Mouse (Mus musculus) lung, embryonic 16.5 days (tissue): ENCODE results near the gene Grhpr. TPM values are rescaled to one million over a fixed set of nuclear protein-coding genes. Genes with fewer than 3 reads are reported as not detected.
"Not testable (repeated sequence)": the region's sequence is repeated elsewhere in the genome, so short reads cannot be mapped to it uniquely, and the experiment has no call there.

Source experiments
- ATAC-seq: fragments of 200-750 bp; cut with Nextera tagmentation; 2 replicates; pipeline ENCODE4 v1.8.0; 2017; ENCODE audit warnings: low read depth, mild to moderate bottlenecking, moderate library complexity
- H3K27ac ChIP-seq: fragments of 300-500 bp; sonication (generic); 2 replicates; pipeline ENCODE4 v1.5.1; 2014; ENCODE audit warnings: mild to moderate bottlenecking, control low read depth, low read length
- H3K27me3 ChIP-seq: fragments of 300-500 bp; sonication (generic); 2 replicates; pipeline ENCODE4 v1.6.1; 2014; ENCODE audit warnings: low read depth, low read length, mixed read lengths; ENCODE audit not compliant: control insufficient read depth, insufficient read depth
- H3K36me3 ChIP-seq: fragments of 300-500 bp; sonication (generic); 2 replicates; pipeline ENCODE4 v1.6.1; 2014; ENCODE audit warnings: low read length; ENCODE audit not compliant: control insufficient read depth, insufficient read depth
- H3K4me1 ChIP-seq: fragments of 300-500 bp; sonication (generic); replicated peaks from 2 replicates; pipeline ENCODE4 v1.6.1; 2014; ENCODE audit warnings: low read length, mixed read lengths; ENCODE audit not compliant: control insufficient read depth, insufficient read depth
- H3K4me2 ChIP-seq: fragments of 300-500 bp; sonication (generic); 2 replicates; pipeline ENCODE4 v1.6.1; 2014; ENCODE audit warnings: low read depth, low read length, control low read depth
- H3K4me3 ChIP-seq: fragments of 300-500 bp; sonication (generic); 2 replicates; pipeline ENCODE4 v1.5.1; 2014; ENCODE audit warnings: mild to moderate bottlenecking, low read length, control low read depth
- H3K9ac ChIP-seq: fragments of 300-500 bp; sonication (generic); 2 replicates; pipeline ENCODE4 v1.6.1; 2014; ENCODE audit warnings: low read length, control low read depth
- H3K9me3 ChIP-seq: fragments of 300-500 bp; sonication (generic); 2 replicates; pipeline ENCODE4 v1.6.1; 2016; ENCODE audit warnings: low read length; ENCODE audit not compliant: control insufficient read depth
- WGBS: fragments of 180-500 bp; shearing (Covaris S2); extraction: QIAGEN DNeasy Blood & Tissue Kit; methylation state at CpG from one replicate; pipeline ENCODE4 v1.1.7; 2014; 5-methylcytosine and 5-hydroxymethylcytosine counted together
- polyA plus RNA-seq: library from polyadenylated mRNA; unstranded; fragments of >200 nt; fragmentation: Nextera tagmentation; extraction: Ambion mirVana; gene quantifications from 2 replicates; pipeline ENCODE4 v1.2.1, GENCODE M21; 2015

The Grhpr gene
- polyA plus RNA-seq, 1 experiment from 2014 or later, result 57.6 TPM

DNA sequence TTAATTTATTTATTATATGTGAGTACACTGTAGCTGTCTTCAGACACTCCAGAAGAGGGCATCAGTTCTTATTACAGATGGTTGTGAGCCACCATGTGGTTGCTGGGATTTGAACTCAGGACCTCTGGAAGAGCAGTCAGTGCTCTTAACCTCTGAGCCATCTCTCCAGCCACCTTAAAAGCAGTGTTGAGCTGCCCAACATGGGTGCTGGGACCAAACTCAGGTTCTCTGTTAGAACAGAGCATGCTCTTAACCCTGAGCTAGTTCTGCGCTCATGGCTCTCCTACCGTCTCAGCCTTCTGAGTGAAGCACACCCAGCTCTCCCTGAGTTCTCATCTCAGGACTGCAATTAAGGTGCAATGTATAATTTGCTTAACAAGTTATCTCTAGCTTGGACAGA is 35.1 kb upstream of the Grhpr start:
- not testable (repeated sequence) for H3K4me3 ChIP-seq, H3K36me3 ChIP-seq, H3K4me2 ChIP-seq, H3K27me3 ChIP-seq, H3K27ac ChIP-seq, H3K4me1 ChIP-seq, H3K9ac ChIP-seq, H3K9me3 ChIP-seq, ATAC-seq
- WGBS, result 93% methylated on average over 2 of the region's 2 CpGs

DNA sequence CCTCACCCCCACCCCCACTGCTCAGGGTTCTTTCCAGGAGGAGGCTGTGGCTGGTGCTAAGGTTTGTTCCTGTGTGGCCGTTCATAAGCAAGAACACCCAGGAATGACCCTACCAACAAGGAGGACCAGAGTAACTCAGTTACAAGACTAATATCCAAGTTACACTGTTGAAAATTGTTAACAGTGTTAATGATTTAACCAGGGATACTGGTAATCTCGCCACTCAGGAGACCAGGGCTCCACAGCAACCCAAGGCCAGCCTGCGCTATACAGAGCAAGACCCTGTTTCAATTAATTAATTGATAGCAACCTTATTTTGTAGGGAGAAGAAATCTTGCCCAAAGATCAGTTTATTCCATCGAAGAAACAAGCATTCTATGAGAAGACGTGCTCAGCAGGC is 33.7 kb upstream of the Grhpr start:
- H3K4me1 ChIP-seq, result no peaks in the 10 kb centered on the region
- H3K9me3 ChIP-seq, result no peaks in the 10 kb centered on the region
- H3K27me3 ChIP-seq, result no peaks in the 10 kb centered on the region
- no peak overlapping the region for H3K9ac ChIP-seq
- WGBS, result 76% methylated on average over 5 of the region's 5 CpGs
- H3K4me3 ChIP-seq, result no peak overlapping the region
- H3K27ac ChIP-seq, result no peak overlapping the region
- no peak for ATAC-seq
- H3K4me2 ChIP-seq, result no peak overlapping the region
- no peaks in the 10 kb centered on the region for H3K36me3 ChIP-seq

DNA sequence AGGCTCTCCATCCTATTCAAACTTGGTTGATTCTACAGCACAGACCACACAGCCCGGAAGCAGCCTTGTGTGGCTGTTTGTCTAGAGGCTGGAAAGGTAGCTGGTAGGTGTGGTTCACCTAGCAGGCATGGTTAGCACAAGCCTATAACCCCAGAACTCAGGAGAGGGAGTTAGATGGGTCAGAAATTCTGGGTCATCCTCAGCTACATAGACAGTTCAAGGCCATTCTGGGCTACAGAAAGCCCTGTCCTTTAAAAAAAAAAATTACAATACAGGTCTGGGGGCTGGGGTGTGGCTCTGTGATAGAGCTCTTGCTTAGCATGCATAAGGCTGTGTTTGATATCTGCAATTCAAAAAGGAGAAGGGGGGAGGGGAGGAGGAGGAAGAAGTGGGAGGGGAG is 32.9 kb upstream of the Grhpr start:
- H3K4me2 ChIP-seq, result no peak overlapping the region
- no peaks in the 10 kb centered on the region for H3K4me1 ChIP-seq
- H3K4me3 ChIP-seq, result no peak overlapping the region
- no peak overlapping the region for H3K9ac ChIP-seq
- no peak for ATAC-seq
- H3K36me3 ChIP-seq, result no peaks in the 10 kb centered on the region
- WGBS, result 76% methylated on average over 1 of the region's 1 CpGs
- no peaks in the 10 kb centered on the region for H3K27me3 ChIP-seq
- no peak overlapping the region for H3K27ac ChIP-seq
- H3K9me3 ChIP-seq, result no peaks in the 10 kb centered on the region

DNA sequence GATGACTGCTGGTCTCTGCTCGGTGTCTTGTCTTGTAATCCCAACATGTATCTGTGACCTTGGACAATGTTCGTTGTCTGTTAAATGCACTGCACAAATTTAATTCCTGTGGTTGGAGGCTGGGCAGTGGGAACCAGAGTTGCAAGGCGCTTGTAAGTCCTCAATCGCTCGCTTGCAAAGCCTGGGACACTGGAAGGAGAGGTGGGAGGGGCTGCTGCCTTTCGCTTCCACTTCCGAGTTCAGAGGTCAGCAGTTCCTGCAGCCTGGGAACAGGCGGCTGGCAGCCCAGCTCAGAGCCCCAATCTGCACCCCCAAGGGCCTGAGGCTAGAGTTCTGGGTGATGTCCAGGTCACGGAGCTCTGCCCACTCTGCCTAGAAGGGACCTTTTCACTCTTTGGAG is 28.2 kb upstream of the Grhpr start:
- no peak overlapping the region for H3K9ac ChIP-seq
- no peak for ATAC-seq
- no peak overlapping the region for H3K4me3 ChIP-seq
- H3K27me3 ChIP-seq, result no peaks in the 10 kb centered on the region
- no peaks in the 10 kb centered on the region for H3K36me3 ChIP-seq
- 65% methylated on average over 9 of the region's 9 CpGs for WGBS
- no peaks in the 10 kb centered on the region for H3K9me3 ChIP-seq
- H3K4me1 ChIP-seq, result no peaks in the 10 kb centered on the region
- no peak overlapping the region for H3K27ac ChIP-seq
- no peak overlapping the region for H3K4me2 ChIP-seq

DNA sequence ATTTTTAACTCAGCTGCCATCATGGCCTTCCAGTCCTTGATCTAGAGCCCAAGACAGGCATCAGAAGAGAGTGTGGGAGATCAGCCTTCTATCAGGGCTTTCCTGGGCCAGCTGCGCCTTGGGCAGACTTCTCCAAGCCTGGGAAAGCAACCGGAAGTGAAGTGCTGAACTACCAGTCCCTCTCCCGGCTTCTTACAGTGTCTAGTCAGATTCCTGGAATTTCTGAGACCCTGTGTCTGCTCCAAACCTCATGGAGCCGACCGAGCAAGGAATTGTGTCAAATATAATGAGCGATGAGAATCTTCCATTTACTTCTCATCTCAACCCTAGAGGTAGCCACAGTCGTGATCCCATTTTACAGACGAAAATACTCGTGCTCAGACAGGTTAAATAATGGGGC is 22.4 kb upstream of the Grhpr start:
- Histone ChIP-seq H3K4me1 (no peaks in the 10 kb centered on the region), H3K27ac (no peak overlapping the region), H3K9me3 (no peaks in the 10 kb centered on the region), H3K27me3 (no peaks in the 10 kb centered on the region), H3K4me2 (no peak overlapping the region), H3K36me3 (no peaks in the 10 kb centered on the region), H3K4me3 (no peak overlapping the region), H3K9ac (no peak overlapping the region)
- ATAC-seq, result no peak
- WGBS, result 74% methylated on average over 9 of the region's 9 CpGs

DNA sequence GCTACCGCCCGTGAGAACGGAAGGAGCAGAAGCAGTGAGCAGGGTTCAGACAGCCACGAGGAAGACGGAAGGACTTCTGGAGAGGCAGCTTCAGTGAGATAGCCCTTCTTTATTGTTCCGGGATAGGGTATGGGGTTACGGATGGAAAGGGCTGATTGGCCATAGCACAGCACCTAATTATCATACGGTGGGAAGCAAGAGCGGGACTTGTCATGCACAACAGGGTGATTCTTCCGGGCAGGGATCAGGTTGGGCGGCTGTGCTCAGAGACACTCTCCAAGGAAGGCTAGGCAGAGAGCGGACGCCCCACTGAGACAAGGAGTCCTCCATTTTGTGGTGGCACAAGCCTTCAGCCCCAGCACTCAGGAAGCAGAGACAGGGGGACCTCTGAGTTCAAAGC is 22.0 kb upstream of the Grhpr start:
- 91% methylated on average over 13 of the region's 13 CpGs for WGBS
- Histone ChIP-seq H3K27me3 (no peaks in the 10 kb centered on the region), H3K9ac (no peak overlapping the region)

DNA sequence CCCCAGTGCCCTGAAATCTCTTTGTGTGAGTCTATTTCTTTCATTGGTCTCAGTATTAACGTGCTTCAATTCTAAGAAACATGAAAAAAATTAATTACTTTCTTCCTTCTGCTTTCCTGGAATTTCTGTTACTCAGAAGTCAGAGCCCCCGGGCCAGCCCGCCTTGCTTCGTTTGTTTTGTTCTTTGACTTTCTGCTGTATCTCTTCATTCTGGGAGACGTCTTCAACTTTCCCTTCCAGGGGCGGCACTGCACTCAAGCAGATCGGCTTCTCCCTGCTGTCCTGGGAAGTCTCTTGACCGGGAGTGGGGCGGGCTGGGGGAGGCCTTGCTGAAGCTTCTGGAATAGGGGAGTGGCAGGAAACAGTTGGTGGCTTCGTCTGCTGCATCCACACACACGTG is 18.0 kb upstream of the Grhpr start:
- Histone ChIP-seq H3K36me3 (no peaks in the 10 kb centered on the region), H3K4me2 (no peak overlapping the region), H3K27ac (no peak overlapping the region), H3K9ac (no peak overlapping the region), H3K27me3 (no peaks in the 10 kb centered on the region), H3K4me1 (no peaks in the 10 kb centered on the region), H3K4me3 (no peak overlapping the region), H3K9me3 (no peaks in the 10 kb centered on the region)
- ATAC-seq, result no peak
- WGBS, result 54% methylated on average over 11 of the region's 11 CpGs

More for the DNA sequence above, 22.0 kb upstream of the Grhpr start:
- Histone ChIP-seq H3K27ac (no peak overlapping the region), H3K9me3 (no peaks in the 10 kb centered on the region), H3K4me2 (no peak overlapping the region), H3K4me3 (no peak overlapping the region), H3K4me1 (no peaks in the 10 kb centered on the region), H3K36me3 (no peaks in the 10 kb centered on the region)
- ATAC-seq, result no peak

DNA sequence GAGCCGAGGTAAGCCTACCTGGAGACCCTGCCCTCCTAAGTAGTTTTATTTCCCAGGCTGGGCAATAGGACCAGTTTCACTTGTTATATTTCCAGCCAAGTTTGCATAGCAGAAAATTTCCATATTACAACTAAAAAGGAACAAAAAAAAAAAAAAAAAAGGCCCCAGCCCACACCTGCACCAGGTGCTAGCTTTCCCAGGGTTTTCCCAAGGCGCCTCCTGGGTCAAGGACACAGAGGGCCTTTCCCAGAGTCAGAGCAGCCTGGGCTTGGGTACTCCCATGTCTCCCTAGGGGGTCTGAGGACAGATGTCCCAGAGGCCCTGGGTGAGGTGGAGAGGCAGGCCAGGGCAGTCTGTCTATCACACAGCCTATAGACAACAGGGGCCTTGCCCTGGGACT is 16.0 kb upstream of the Grhpr start:
- no peak for ATAC-seq
- Histone ChIP-seq H3K4me1 (no peaks in the 10 kb centered on the region), H3K27me3 (no peaks in the 10 kb centered on the region), H3K9me3 (no peaks in the 10 kb centered on the region), H3K9ac (no peak overlapping the region), H3K27ac (no peak overlapping the region), H3K4me3 (no peak overlapping the region), H3K4me2 (no peak overlapping the region), H3K36me3 (no peaks in the 10 kb centered on the region)
- 77% methylated on average over 2 of the region's 2 CpGs for WGBS

DNA sequence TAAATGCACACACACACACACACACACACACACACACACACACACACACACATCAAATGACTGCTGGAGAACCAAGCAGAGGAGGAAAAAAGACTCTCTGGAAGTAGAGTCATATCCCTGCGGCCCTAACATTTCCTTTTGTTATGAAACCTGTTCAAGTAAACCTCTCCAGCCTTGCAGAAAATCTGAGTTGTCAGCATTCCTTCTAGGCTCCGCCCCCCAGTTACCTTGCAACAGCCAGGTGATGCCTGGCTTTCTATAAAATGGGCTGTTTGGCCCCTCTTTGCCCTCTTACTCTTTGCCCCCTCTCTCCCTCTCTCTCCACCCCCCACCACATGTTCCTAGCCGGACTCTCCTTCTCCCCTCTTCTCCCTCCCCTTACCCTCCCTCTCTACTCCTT is 15.5 kb upstream of the Grhpr start:
- Histone ChIP-seq H3K27me3 (no peaks in the 10 kb centered on the region), H3K9me3 (no peaks in the 10 kb centered on the region), H3K27ac (no peak overlapping the region), H3K4me3 (no peak overlapping the region), H3K4me2 (no peak overlapping the region), H3K36me3 (no peaks in the 10 kb centered on the region), H3K4me1 (no peaks in the 10 kb centered on the region), H3K9ac (no peak overlapping the region)
- no peak for ATAC-seq
- WGBS, result 65% methylated on average over 3 of the region's 3 CpGs

DNA sequence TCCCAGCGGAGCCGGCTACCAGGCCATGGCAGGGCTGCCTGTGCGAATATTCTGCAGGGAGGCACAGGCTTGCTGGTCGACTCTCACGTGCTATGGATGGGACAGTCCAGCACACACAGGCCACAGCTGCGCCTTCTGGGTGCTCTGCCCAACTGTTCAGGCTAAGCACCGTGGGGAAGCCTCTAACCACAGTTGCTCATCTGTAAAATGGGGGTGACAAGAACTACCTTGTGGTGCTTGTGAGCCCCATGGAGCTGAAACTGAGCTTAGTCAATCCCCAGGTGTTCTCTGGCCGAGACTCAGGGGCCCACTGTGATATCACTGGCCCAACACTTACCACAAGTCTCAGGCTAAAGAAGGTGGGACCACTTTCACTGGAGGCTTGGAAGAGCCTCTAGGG is 13.8 kb upstream of the Grhpr start:
- Histone ChIP-seq H3K4me2 (no peak overlapping the region), H3K9me3 (no peaks in the 10 kb centered on the region), H3K36me3 (no peaks in the 10 kb centered on the region), H3K9ac (no peak overlapping the region), H3K4me3 (no peak overlapping the region), H3K4me1 (no peaks in the 10 kb centered on the region), H3K27ac (no peak overlapping the region), H3K27me3 (no peaks in the 10 kb centered on the region)
- 87% methylated on average over 8 of the region's 8 CpGs for WGBS
- ATAC-seq, result no peak
